Mouse (Mus musculus): ENCODE measurements around the gene Ndufb4. TPM values are rescaled to one million over a fixed set of nuclear protein-coding genes. Genes with fewer than 3 reads are reported as not detected.
A peak's percentile ranks its signal among the peaks of the same experiment; 100 is the strongest.
"Not testable (repeated sequence)": the region's sequence is repeated elsewhere in the genome, so short reads cannot be mapped to it uniquely, and the experiment has no call there.

The Ndufb4 gene
- polyA plus RNA-seq, 1 experiment from 2014 or later, result 54.3 TPM

DNA sequence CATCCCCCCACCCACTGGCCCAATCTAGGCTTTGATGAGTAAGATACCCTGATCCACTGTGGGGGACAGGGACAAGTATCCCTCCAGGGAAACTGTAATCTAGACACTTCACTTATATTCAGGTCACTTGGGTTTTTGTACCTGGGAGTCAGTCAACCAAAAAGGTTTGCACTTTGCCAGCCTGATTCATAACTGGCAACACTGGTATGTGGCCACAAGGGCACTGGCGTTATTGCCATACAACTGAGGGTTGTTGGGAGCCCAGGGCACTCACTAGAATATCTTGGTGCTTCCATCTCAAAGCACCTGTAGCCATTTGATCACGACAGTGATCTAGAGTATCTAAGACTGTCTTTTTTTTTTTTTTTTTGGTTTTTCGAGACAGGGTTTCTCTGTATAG, 8.5 kb downstream of the Ndufb4 start:
- Histone ChIP-seq H3K36me3 (peaks cover 49% of the 10 kb centered on the region), H3K27ac (no peak overlapping the region)
- no peak for DNase-seq (ENCODE audit: low spot score)

DNA sequence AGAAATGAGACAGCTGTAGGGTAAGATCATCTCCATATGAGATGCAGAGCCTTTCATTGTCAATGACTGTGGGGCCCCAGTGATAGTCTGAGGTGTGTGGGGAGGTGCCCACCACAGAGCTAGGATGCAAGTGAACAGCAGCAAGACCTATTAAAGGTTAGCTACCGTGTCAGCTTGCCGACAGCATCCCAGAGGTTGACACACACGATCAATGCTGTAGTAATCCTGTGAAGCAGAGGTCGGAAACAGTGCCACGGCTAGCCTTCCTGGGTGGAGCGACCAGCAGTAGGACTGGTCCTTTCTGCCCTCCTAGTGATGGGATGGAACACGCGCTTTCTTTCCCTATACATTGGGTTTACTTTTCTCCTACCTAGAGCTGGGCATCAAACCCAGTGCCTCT, 9.0 kb downstream of the Ndufb4 start:
- whole genome bisulfite sequencing, result 94% methylated on average over 8 of the region's 8 CpGs
- no peaks in the 10 kb centered on the region for H3K27me3 ChIP-seq (ENCODE audit: insufficient read depth, poor library complexity, severe bottlenecking)

More for the DNA sequence above, 8.5 kb downstream of the Ndufb4 start:
- 93% methylated on average over 3 of the region's 3 CpGs for WGBS
- Histone ChIP-seq H3K4me3 (no peak overlapping the region), H3K27me3 (ENCODE audit: insufficient read depth, poor library complexity, severe bottlenecking) (no peaks in the 10 kb centered on the region), H3K9me3 (no peaks in the 10 kb centered on the region), H3K4me1 (replicated peaks) (no peaks in the 10 kb centered on the region)

DNA sequence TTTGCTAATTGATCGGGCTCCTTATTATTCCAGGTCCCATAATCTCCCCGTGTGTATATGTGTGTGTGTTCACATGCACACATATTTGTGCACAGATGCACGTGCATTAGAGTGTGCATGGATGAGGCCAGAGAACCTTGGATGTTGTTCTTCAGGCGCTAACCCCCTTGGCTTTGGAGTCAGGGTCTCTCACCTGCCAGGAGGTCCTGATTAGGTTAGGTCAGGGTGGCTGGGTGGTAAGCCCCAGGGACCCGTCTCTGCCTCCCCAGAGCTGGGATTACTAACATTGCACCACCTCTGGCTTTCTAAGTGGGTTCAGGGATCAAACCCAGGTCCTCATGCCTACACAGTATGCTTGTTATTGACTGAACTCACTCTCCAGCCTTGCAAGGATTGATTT, 9.8 kb downstream of the Ndufb4 start:
- H3K4me3 ChIP-seq, result no peak overlapping the region
- WGBS, result 91% methylated on average over 5 of the region's 5 CpGs
- no peaks in the 10 kb centered on the region for H3K9me3 ChIP-seq
- no peak overlapping the region for H3K27ac ChIP-seq
- H3K27me3 ChIP-seq (ENCODE audit: insufficient read depth, poor library complexity, severe bottlenecking), result no peaks in the 10 kb centered on the region
- H3K4me1 ChIP-seq (replicated peaks), result no peaks in the 10 kb centered on the region
- DNase-seq (ENCODE audit: low spot score), result no peak
- peaks cover 45% of the 10 kb centered on the region for H3K36me3 ChIP-seq

More for the DNA sequence above, 9.0 kb downstream of the Ndufb4 start:
- no peak for DNase-seq (ENCODE audit: low spot score)
- no peak overlapping the region for H3K27ac ChIP-seq
- H3K9me3 ChIP-seq, result no peaks in the 10 kb centered on the region
- no peak overlapping the region for H3K4me3 ChIP-seq
- H3K4me1 ChIP-seq (replicated peaks), result no peaks in the 10 kb centered on the region
- H3K36me3 ChIP-seq, result peaks cover 45% of the 10 kb centered on the region

DNA sequence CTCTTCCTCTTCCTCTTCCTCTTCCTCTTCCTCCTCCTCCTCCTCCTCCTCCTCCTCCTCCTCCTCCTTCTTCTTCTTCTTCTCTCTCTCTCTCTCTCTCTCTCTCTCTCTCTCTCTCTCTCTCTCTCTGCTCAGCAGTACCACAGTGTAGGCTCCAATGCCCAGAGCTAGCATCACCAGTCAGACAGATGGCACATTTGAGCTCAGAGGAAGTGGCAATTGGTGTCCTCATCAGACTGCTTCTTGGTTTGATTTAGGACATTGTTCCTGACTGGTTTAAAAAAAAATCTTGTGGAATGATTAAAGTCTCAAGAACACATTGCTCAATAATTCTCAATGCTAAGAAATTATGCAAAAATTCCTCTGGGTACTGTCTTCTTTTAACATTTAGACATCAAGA, 13.7 kb downstream of the Ndufb4 start:
- DNase-seq (ENCODE audit: low spot score); H3K27me3 ChIP-seq (ENCODE audit: insufficient read depth, poor library complexity, severe bottlenecking); H3K4me1 ChIP-seq (replicated peaks); H3K9me3 ChIP-seq; H3K4me3 ChIP-seq; H3K27ac ChIP-seq: not testable (repeated sequence)
- peaks cover 13% of the 10 kb centered on the region for H3K36me3 ChIP-seq

DNA sequence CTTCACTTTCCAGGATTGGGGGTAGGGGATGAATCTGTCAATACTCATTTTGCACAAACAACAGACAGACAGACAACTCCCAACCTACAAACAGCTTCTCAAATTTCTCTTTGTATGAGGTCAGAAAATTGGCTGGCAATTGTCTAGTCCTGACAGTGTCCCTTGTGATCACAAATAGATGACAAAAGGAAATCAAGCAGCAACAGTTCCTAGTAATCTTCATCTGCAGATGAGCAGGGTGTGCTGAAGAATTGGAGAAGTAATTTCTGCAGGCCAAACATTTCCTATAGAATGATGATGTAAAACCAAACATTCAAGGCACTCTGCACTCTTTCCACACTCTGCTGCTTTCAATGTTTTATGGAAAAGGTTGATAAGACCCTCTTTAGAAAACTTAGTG, 16.5 kb downstream of the Ndufb4 start:
- Histone ChIP-seq H3K4me1 (replicated peaks) (no peaks in the 10 kb centered on the region), H3K27ac (no peak overlapping the region), H3K4me3 (no peak overlapping the region), H3K36me3 (no peaks in the 10 kb centered on the region), H3K27me3 (ENCODE audit: insufficient read depth, poor library complexity, severe bottlenecking) (no peaks in the 10 kb centered on the region), H3K9me3 (no peaks in the 10 kb centered on the region)
- no peak for DNase-seq (ENCODE audit: low spot score)

DNA sequence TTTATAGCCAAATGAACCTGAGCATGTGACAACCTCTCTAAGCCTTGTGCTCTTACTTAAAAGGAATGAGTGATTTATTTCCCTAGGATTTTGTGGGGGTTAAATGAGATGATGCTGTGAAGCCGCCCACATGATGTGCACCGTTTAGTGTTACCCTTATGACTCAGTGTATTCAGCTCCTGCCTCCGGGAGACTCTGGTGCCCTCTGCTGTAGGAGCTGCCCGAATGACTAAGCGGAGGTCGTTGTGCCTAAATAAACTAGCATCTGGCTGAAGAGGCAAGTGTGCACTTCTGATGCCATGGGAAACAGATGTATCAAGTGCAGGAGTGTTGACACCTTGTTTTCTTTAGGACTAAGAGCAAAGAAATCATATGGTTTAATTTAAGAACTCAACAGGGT, 18.1 kb downstream of the Ndufb4 start:
- H3K27me3 ChIP-seq (ENCODE audit: insufficient read depth, poor library complexity, severe bottlenecking), result no peaks in the 10 kb centered on the region
- DNase-seq (ENCODE audit: low spot score), result no peak
- H3K4me3 ChIP-seq, result no peak overlapping the region
- H3K27ac ChIP-seq, result no peak overlapping the region
- H3K9me3 ChIP-seq, result no peaks in the 10 kb centered on the region
- H3K36me3 ChIP-seq, result no peaks in the 10 kb centered on the region
- no peaks in the 10 kb centered on the region for H3K4me1 ChIP-seq (replicated peaks)
- 60% methylated on average over 6 of the region's 6 CpGs for WGBS

DNA sequence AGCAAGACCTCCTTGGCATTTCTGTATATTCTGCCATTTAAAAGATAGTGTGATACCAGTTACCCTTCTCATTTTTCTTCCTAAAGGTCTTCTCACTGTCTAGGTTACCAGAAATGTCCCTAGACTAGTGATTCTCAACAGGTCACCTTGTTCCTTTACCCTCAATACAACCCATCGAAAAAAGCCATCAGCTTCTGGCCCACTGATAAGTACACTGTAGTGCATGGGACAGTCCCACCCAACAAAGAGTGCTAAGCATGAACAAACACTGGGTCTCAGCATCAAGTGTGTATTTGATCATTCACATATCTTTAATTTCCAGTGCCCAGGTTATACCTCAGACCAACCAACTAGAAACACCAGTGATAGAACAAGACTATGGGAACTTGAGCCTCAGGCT, 19.2 kb downstream of the Ndufb4 start:
- H3K4me3 ChIP-seq, result no peak overlapping the region
- H3K36me3 ChIP-seq, result no peaks in the 10 kb centered on the region
- 98% methylated on average over 1 of the region's 1 CpGs for WGBS
- no peak for DNase-seq (ENCODE audit: low spot score)
- no peak overlapping the region for H3K27ac ChIP-seq
- H3K9me3 ChIP-seq, result no peaks in the 10 kb centered on the region
- H3K27me3 ChIP-seq (ENCODE audit: insufficient read depth, poor library complexity, severe bottlenecking), result no peaks in the 10 kb centered on the region
- no peaks in the 10 kb centered on the region for H3K4me1 ChIP-seq (replicated peaks)

DNA sequence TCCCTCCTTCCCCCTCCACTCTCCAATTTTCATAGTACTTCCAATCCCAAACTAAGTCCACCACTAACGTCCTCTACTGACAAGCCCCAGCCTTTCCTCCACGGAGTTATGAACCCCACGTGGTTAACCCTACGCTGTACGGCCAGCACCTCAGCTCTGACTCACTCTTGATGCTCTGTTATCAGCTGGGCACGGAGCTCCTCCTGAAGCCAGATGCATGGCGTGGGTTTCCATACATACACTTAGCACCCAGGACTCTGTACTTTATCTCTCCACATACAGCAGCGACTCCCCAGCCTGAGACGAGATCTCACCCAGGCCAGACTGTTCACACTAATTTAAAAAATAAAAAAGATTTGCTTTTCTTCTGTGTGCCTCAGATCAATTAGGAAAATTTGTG, 19.7 kb downstream of the Ndufb4 start:
- Histone ChIP-seq H3K27me3 (ENCODE audit: insufficient read depth, poor library complexity, severe bottlenecking) (no peaks in the 10 kb centered on the region), H3K4me1 (replicated peaks) (no peaks in the 10 kb centered on the region), H3K36me3 (no peaks in the 10 kb centered on the region), H3K27ac (no peak overlapping the region), H3K9me3 (no peaks in the 10 kb centered on the region), H3K4me3 (no peak overlapping the region)
- no peak for DNase-seq (ENCODE audit: low spot score)
- 69% methylated on average over 9 of the region's 9 CpGs for WGBS

DNA sequence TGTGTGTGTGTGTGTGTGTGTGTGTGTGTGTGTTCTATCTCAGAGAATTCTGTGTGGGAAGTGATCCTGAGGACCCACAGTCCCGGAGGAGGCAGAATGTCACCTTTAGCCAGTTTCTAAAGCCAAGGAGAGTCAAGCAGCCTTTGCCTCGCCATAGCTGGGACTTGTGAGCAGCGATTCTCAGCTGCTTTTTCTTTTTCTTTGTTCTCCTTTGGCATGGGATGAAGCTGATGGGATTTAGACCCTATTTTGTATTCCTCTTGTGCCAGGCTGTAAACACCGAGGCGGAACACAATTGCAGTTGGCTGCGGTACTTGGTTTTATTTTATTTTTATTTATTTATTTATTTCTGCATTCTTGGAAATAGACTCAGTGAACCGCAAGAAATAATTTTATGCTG, 25.2 kb downstream of the Ndufb4 start:
- Histone ChIP-seq H3K27ac (no peak overlapping the region), H3K36me3 (no peaks in the 10 kb centered on the region), H3K27me3 (ENCODE audit: insufficient read depth, poor library complexity, severe bottlenecking) (no peaks in the 10 kb centered on the region), H3K4me1 (replicated peaks) (0 out of 2 replicates have a peak, but pooled peaks cover 7% of the 10 kb centered on the region), H3K9me3 (no peaks in the 10 kb centered on the region), H3K4me3 (no peak overlapping the region)
- DNase-seq (ENCODE audit: low spot score), result no peak
- 91% methylated on average over 7 of the region's 7 CpGs for WGBS

DNA sequence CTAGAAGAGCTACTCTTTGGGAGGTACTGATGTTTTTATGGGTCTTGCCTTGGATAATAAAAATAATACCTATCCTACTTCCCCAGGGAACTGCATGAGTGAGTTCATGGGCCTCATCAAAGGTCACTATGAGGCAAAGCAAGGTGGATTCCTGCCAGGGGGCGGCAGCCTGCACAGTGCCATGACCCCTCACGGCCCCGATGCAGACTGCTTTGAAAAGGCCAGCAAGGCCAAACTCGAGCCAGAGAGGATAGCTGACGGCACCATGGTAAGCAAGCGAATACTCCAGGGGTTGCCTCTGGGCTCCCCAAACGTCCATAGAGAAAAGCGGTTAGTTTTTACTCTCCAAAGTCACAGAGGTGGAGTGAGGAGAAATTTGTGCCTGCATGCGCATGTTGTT, 25.9 kb downstream of the Ndufb4 start:
- Histone ChIP-seq H3K36me3 (no peaks in the 10 kb centered on the region), H3K4me3 (no peak overlapping the region), H3K4me1 (replicated peaks) (0 out of 2 replicates have a peak, but pooled peaks cover 7% of the 10 kb centered on the region), H3K9me3 (no peaks in the 10 kb centered on the region), H3K27me3 (ENCODE audit: insufficient read depth, poor library complexity, severe bottlenecking) (no peaks in the 10 kb centered on the region), H3K27ac (no peak overlapping the region)
- WGBS, result 62% methylated on average over 9 of the region's 9 CpGs
- DNase-seq (ENCODE audit: low spot score), result no peak

DNA sequence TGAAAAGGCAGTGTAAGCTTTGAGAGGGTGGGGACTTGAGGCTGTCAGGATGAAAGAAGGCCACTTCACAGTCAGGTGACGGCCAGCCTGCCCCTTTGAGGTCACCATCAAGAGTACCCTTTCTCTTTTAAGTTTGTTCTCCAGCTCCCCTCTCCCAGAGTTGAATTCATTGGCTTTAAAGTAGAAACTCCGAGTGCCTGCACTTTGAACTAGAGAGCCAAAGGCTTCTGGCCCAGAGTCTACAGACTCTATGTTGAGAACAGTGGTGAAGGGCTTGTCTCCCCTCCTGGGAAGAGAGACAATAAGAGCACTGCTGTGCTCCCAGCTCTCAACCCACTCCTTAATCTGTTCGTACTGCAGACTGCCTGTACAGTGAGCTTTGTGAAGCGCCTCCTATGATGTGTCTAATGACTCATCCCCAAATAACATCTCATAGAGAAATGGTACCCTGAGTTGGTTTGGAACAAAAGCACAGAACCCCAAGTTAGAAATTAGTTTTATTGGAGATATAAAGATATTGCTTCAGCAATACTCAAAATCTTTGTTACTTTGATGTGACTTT, 27.8 kb downstream of the Ndufb4 start:
- Histone ChIP-seq H3K9me3 (no peaks in the 10 kb centered on the region), H3K4me3 (no peak overlapping the region), H3K36me3 (no peaks in the 10 kb centered on the region), H3K27me3 (ENCODE audit: insufficient read depth, poor library complexity, severe bottlenecking) (no peaks in the 10 kb centered on the region), H3K4me1 (replicated peaks) (peaks cover 11% of the 10 kb centered on the region; the same call in 1 of the 2 replicates), H3K27ac (no peak overlapping the region)
- DNase-seq (ENCODE audit: low spot score), result no peak
- WGBS, result 58% methylated on average over 4 of the region's 4 CpGs

DNA sequence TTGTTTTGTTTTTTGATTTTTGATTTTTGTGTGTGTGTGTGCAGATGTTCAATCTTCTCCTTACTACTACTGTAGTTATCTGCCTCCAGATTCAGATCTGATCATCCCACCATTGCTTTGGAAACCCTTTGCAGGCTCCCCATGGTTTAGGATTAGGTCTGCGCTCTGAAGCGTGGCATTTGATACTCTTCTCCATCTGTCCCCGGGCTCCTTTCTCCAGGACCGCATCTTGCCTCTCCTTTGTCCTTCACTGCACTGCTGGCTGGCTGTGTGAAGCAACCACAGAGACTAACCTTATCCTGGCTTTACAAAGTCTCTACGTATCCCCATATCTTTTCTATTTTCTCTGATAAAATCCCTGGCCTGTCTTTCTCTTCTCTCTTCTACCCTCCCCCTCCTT, 31.3 kb downstream of the Ndufb4 start:
- Histone ChIP-seq H3K36me3 (no peaks in the 10 kb centered on the region), H3K4me3 (no peak overlapping the region), H3K27ac (peak overlapping the region; percentile 60), H3K27me3 (ENCODE audit: insufficient read depth, poor library complexity, severe bottlenecking) (no peaks in the 10 kb centered on the region), H3K4me1 (replicated peaks) (peaks cover 11% of the 10 kb centered on the region), H3K9me3 (no peaks in the 10 kb centered on the region)
- DNase-seq (ENCODE audit: low spot score), result no peak
- 39% methylated on average over 5 of the region's 5 CpGs for WGBS

DNA sequence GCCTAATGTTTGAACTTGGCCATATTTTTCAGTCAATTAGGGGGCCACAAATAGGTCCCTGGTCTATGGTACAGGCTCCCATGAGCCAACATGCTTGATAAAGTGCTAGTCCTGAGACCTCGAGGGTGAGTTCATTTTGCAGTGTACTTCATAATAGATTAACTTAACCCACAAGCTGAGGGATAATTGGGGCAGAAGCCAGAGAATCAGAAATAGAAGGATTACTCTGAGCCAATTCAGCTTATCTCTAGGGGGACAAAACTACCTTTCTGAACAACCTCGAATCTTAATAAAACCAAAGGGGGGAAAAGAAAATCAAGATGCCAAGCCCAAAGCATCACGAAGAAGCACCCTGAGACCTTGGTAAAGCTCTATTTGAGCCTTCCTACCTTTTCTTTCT, 31.9 kb downstream of the Ndufb4 start:
- 86% methylated on average over 3 of the region's 3 CpGs for WGBS
- no peak overlapping the region for H3K27ac ChIP-seq
- no peaks in the 10 kb centered on the region for H3K27me3 ChIP-seq (ENCODE audit: insufficient read depth, poor library complexity, severe bottlenecking)

DNA sequence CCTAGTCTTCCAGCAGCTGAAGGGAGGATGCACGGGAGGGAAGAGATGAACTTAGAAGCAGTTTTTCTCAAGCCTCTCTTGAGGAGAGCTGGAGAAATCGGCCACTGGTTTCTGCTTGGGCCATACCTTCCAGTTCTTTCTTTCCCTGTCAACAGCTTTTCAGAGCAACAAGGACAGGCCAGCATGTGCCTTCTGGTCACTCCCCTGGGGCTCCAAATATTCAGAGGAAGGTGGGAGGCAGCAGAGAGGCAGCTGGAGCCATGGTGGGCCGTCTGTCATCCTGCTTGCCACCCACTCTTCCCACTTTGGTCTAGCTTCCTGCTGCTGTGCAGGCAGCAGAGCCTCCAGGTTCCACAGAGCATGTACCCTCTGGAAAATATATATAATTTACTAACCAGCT, 36.6 kb downstream of the Ndufb4 start:
- no peak overlapping the region for H3K4me3 ChIP-seq
- peaks cover 8% of the 10 kb centered on the region for H3K4me1 ChIP-seq (replicated peaks)
- peak overlapping the region; percentile 46; the same call in 1 of the 2 replicates for H3K27ac ChIP-seq
- WGBS, result 27% methylated on average over 3 of the region's 3 CpGs
- peak; percentile 15 for DNase-seq (ENCODE audit: low spot score)
- no peaks in the 10 kb centered on the region for H3K36me3 ChIP-seq
- no peaks in the 10 kb centered on the region for H3K27me3 ChIP-seq (ENCODE audit: insufficient read depth, poor library complexity, severe bottlenecking)
- no peaks in the 10 kb centered on the region for H3K9me3 ChIP-seq

More for the DNA sequence above, 31.9 kb downstream of the Ndufb4 start:
- Histone ChIP-seq H3K4me1 (replicated peaks) (peaks cover 16% of the 10 kb centered on the region), H3K9me3 (no peaks in the 10 kb centered on the region), H3K4me3 (no peak overlapping the region), H3K36me3 (no peaks in the 10 kb centered on the region)
- no peak for DNase-seq (ENCODE audit: low spot score)

All from hindbrain, embryonic 10.5 days (tissue).